Mouse (Mus musculus): ENCODE data around the gene Cir1.
A peak's percentile ranks its signal among the peaks of the same experiment; 100 is the strongest.

Cir1 gene

GRCm38 (mm10) chr2:73302722-73303121 is 9.8 kb downstream of the Cir1 start:
- DNase-seq (ENCODE audit: low read depth, low spot score) = no peak

- DNase-seq (ENCODE audit: low read depth, low spot score) = no peak
These were observed 10.5 kb downstream of the Cir1 start for GRCm38 (mm10) chr2:73301979-73302378.

DNA sequence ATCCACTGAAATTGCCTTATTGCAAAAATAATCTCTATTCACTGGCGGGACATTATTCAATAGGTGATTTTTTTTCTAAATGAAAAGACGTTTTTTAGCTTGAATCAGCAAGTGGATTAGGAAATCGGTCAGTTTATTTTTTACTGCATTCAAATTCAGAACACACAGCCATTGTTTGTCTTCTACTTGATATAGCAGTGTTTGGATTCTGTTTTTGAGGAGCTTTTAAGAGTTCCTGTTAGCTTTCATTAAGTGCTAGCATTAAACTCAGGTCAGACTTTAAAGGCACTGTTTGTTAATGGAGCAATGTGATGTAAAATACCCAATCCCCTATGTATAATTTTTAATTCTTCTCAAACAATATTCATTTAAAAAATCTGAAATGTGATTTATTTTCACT is 13.7 kb downstream of the Cir1 start:
- DNase-seq (ENCODE audit: low read depth, low spot score) = no peak

GRCm38 (mm10) chr2:73298154-73298553 is 14.3 kb downstream of the Cir1 start:
- no peak for DNase-seq (ENCODE audit: low read depth, low spot score)

GRCm38 (mm10) chr2:73295023-73295422 is 17.5 kb downstream of the Cir1 start:
- no peak for DNase-seq (ENCODE audit: low read depth, low spot score)

- no peak for DNase-seq (ENCODE audit: low read depth, low spot score)
These were observed 21.4 kb downstream of the Cir1 start for GRCm38 (mm10) chr2:73291130-73291529.

GRCm38 (mm10) chr2:73285630-73286029 is 26.9 kb downstream of the Cir1 start:
- peak; percentile 67 for DNase-seq (ENCODE audit: low read depth, low spot score)

DNA sequence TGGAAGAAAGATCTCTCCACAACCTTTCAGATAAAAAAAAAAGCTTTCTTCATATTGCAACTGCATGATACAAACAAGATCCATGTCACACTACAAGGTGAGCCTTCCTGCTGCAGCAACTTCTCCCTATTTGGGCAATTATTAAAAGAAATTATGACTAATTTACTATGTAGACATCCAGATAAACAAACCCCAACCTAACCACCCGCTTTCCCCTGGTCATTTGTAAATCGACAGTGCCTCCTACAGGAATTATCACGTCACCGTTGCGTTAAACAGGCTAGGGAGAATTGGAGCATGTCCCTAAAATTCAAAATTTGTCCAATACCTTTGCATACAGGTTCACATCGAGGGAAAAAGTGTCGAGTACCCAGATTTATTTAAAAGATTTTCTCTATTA is 30.8 kb downstream of the Cir1 start:
- no peak for DNase-seq (ENCODE audit: low read depth, low spot score)

GRCm38 (mm10) chr2:73281048-73281661 is 31.3 kb downstream of the Cir1 start:
- DNase-seq (ENCODE audit: low read depth, low spot score) = peak; percentile 40

DNA sequence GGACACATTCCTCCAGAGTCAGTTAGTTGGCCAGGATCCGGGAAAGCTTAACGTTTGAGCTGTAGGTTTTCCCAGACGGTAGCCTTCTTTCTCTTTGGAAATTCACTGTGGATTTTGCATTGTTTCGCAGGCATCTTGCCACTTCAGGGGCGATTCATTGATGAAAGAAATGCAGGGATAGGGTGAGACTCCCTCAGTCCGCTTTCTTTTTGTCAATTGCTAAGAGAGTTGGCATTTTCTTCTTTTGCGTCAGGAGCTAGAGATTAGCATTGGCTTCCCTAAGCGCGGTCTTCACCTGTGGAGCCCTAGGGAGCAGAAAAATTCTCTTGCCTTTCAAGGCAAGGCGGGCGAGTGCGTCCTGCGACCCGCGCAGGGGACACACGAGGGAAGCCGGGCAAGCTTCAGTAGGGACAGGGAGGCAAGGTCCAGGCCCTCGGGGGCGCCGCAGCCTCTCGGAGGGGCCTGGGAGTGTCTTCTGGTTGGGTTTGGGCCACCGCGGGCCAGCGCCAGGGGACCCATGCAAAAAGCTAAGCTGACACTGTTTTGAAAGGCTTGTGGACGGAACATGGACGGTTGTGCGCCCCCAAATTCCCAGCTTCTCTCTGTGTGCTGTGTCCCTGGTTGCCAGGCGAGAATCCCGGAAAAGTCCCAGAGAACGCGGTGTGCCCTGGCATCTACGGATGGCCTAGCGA is 32.0 kb downstream of the Cir1 start:
- peak; percentile 25 for DNase-seq (ENCODE audit: low read depth, low spot score)

- peak; percentile 25 for DNase-seq (ENCODE audit: low read depth, low spot score)
These were observed 33.0 kb downstream of the Cir1 start for GRCm38 (mm10) chr2:73279271-73280038.

DNA sequence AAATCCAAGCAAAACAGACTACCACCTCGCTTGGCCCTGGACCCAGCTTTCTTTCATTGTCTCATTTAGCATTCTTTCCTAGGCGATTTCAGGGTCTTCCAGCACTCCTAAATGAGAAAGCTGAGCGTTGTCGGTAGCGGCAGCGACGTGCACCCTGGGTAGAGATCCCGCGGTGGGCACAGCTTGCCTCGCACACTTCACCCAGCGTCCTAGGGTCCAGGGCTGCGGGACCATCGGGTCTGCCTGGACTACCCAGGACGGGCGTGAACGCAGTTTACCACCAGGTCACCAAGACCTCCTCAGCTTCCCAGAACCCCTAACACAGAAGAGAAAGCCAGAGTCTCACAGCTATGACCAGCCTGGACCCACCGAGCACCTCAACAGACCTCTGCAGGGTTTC is 33.6 kb downstream of the Cir1 start:
- DNase-seq (ENCODE audit: low read depth, low spot score) = peak; percentile 28

DNA sequence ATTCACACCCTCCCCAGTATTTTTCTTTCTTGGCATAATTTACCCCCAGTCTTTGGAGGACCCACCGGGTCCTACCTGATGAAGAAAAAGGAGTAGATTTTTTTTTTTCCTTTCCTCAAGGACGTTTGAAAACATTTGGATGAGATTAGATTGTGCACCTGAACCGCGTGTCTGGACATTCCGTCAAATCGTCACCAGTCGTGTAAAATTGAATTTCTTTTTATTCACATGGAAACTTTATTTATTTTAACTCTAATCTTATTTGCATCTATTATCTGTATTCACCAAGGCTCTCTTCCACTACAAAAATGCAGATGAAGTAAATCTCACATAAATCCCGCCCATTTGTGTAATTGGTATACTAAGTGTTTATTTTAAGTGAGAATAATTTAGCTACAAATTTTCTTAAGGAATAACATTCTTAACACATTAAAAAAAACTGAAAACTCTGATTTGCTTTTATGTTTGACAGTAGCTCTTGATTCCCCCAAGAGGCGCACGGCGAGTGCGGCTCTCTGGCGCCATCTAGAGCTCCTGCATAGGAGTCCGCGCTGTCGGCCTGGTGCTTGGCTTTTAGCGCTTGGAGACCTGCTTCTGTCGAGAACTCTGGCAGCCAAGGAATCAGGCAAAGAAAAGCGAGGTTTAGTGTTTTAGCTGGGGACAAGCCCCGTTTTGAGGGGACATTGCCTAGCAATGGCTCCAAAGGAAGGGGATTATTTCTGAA is 34.2 kb downstream of the Cir1 start:
- peak; percentile 94 for DNase-seq (ENCODE audit: low read depth, low spot score)

DNA sequence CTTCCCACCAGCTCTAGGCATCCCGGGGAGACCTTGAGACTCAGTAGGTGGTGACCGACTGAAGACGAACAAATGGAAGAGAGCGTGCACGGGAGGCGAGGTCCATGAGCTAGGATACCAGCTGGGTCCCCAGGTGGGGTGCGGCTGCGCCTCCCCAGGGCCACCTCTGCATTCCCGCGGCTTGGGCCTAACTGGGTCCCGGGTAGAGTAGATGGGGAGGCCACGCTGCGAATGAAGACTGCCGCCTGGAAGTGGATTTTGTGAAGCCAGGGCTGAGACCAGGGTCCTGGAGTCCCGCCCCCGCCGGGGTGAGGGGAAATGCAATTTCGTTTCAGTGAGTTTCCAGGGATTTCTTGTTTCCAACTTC is 34.8 kb downstream of the Cir1 start:
- peak; percentile 23 for DNase-seq (ENCODE audit: low read depth, low spot score)

- DNase-seq (ENCODE audit: low read depth, low spot score) = peak; percentile 33
These were observed 35.3 kb downstream of the Cir1 start for GRCm38 (mm10) chr2:73277021-73277708.

DNA sequence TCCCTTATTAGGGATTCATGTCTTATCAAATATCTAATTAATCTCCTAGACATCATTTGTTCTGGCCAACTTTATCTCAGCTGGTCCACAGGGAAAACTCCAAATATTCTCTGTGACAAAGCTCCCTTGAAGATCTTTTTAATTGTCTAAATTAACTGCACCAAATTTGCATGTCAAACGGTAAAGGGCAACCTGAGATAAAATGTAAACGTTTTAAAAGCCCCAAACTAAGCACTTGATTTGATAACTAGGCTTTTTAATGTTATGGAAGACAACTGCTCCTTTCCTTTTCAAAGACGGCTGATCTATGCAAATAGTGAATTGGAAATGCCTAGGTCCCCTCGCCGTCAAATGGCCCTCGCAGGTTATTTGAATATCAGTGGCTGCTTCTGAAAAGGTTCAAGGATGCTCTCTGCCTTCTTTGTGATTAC is 36.3 kb downstream of the Cir1 start:
- DNase-seq (ENCODE audit: low read depth, low spot score) = no peak

- DNase-seq (ENCODE audit: low read depth, low spot score) = no peak
These were observed 37.0 kb downstream of the Cir1 start for GRCm38 (mm10) chr2:73275261-73276040.

- peak; percentile 66 for DNase-seq (ENCODE audit: low read depth, low spot score)
These were observed 38.2 kb downstream of the Cir1 start for GRCm38 (mm10) chr2:73274119-73274920.

- DNase-seq (ENCODE audit: low read depth, low spot score) = peak; percentile 45
These were observed 39.0 kb downstream of the Cir1 start for GRCm38 (mm10) chr2:73273249-73274118.
